Mouse (Mus musculus): ENCODE results near the gene Cbfa2t2.

Gene Cbfa2t2

GRCm38 (mm10) chr2:154436458-154437190 is at the start of gene Cbfa2t2:
Gene Cbfa2t2, plus strand, starts transcription at chr2:154436481.
- DNase-seq (ENCODE audit: low spot score in 2 of 2): peak in 1 of 2 experiments; percentile 27

GRCm38 (mm10) chr2:154390180-154390964 is 45.9 kb upstream of the Cbfa2t2 start:
- no peak for DNase-seq (ENCODE audit: low spot score in 2 of 2)

GRCm38 (mm10) chr2:154394602-154395001 is 41.7 kb upstream of the Cbfa2t2 start:
- no peak for DNase-seq (ENCODE audit: low spot score in 2 of 2)

GRCm38 (mm10) chr2:154396529-154396928 is 39.8 kb upstream of the Cbfa2t2 start:
- no peak for DNase-seq (ENCODE audit: low spot score in 2 of 2)

- DNase-seq (ENCODE audit: low spot score in 2 of 2): no peak
Observed at GRCm38 (mm10) chr2:154398267-154398666, 38.0 kb upstream of the Cbfa2t2 start.

DNA sequence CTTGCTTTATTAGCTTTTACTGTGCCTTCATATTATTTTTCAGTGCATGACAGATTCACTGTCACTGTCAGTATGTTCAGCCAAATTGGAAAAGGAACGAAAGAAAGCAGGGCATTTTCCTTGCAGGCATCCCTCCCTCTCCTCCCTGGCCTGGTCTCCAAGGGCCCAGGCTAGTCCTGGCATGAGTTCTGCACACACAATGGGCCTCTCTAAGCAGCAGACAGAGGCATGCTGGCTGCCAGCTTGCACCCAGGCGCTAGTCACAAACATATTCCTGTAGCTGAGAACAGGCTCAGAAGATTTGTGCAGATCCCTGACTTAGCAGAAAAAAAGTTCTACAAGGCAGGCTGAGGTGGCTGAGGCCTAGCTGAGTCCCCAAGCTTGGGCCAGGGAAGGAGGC is 37.0 kb upstream of the Cbfa2t2 start:
- no peak for DNase-seq (ENCODE audit: low spot score in 2 of 2)

GRCm38 (mm10) chr2:154401976-154402375 is 34.3 kb upstream of the Cbfa2t2 start:
- DNase-seq (ENCODE audit: low spot score in 2 of 2): no peak

DNA sequence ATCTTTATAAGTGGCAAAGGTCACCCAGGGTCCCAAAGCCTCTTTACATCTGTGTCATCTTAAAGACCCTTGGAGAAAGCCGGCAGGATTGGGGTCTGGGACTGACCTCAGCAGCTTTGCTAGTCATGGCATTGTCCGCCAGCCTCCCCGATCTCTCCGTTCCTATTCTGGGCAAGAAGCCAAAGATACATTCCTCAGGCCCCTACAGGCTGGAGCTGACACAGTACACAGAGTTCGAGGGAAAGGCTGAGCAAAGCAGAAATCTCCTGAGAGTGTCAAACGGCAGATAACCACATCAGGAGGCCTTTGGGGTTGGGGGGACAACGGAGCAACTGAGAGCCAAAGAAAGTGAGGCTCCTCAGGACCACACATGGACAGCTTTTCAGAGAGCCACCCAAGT is 33.5 kb upstream of the Cbfa2t2 start:
- DNase-seq (ENCODE audit: low spot score in 2 of 2): no peak

- no peak for DNase-seq (ENCODE audit: low spot score in 2 of 2)
Observed at GRCm38 (mm10) chr2:154405447-154405994, 30.8 kb upstream of the Cbfa2t2 start.

- no peak for DNase-seq (ENCODE audit: low spot score in 2 of 2)
Observed at GRCm38 (mm10) chr2:154407063-154407642, 29.1 kb upstream of the Cbfa2t2 start.

DNA sequence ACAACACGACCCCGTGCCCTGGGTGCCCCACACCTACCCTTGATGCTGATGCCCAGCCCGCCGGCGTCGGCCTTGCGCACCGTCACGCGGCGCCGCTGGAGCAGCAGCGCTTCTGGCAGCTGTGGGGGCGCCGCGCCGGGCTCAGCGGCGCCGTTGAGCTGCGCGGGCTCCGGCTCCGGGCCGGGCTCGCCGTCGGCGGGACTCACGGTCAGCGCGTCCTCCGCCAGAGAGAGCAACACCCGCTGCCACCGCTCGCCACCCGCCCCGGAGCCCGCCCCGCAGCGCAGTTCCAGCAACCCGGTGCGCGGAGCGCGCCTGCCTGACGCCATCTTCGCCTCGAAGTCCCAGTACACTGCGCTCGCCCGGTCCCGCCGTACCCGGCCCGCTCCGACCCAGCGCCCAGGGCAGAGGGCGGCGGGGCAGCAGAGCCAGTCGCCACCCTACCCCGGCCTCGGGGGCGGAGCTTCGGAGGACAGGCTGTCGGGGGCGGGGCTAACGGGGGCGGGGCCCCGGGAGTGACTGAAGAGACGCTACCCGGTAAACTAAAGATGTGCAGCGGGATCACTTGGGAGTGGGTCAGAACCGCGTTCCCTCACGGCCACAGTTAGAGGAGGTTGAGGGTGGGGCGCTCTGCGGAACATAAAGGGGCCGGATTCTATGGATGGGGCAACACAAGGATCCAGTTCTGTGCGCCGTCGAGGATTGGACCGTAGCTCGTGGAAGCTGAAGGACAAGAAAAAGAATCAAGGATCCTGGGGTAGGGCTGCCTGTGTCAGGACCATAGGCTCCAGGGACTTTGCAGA is 28.4 kb upstream of the Cbfa2t2 start, which contains the start of gene Snta1:
Snta1 (minus strand) TSS at position 457 of the 803 bp plus-strand sequence.
- DNase-seq (ENCODE audit: low spot score in 2 of 2): peak; percentile 56 to 61

DNA sequence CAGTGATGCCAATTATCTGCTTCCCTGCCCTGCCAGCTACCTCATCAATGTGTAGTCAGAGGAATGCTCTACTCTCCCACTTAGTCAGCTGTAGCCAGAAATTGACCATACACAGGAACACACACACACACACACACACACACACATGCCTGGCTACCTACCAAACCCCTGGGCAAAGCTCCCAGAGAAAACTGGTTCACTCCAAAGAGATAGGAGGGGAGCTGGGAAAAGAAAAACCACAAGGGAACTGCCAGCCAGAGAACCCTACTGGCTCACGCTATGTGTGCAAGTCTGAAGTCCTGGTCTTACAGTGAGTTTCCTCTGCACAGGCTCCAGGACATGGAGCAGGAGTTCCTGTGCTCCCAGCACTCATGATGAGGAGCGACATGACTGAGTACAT is 25.9 kb upstream of the Cbfa2t2 start:
- DNase-seq (ENCODE audit: low spot score in 2 of 2): no peak

GRCm38 (mm10) chr2:154412018-154412666 is 24.1 kb upstream of the Cbfa2t2 start:
- DNase-seq (ENCODE audit: low spot score in 2 of 2): peak in 1 of 2 experiments; percentile 29

DNA sequence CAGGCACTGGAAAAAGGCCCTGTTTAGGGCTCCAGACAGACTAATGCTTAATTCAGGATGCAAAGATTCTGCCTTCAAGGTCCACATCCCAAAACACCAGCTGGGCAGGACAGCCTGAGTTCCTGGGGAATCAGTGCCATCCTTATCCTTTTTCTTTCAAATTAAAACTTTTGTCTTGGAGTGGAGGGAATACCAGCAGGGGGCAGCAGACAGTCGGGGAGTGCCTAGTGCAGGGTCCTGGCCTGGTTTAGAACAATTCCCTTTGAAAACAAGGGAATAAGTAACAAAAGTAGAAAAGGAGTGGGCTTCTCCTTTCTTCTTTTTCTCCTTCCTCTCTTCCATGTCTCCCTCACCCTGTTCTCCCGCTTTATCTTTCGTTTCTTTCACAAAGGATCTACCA is 19.2 kb upstream of the Cbfa2t2 start:
- DNase-seq (ENCODE audit: low spot score in 2 of 2): peak; percentile 31 to 41

- DNase-seq (ENCODE audit: low spot score in 2 of 2): no peak
Observed at GRCm38 (mm10) chr2:154418001-154418400, 18.3 kb upstream of the Cbfa2t2 start.

DNA sequence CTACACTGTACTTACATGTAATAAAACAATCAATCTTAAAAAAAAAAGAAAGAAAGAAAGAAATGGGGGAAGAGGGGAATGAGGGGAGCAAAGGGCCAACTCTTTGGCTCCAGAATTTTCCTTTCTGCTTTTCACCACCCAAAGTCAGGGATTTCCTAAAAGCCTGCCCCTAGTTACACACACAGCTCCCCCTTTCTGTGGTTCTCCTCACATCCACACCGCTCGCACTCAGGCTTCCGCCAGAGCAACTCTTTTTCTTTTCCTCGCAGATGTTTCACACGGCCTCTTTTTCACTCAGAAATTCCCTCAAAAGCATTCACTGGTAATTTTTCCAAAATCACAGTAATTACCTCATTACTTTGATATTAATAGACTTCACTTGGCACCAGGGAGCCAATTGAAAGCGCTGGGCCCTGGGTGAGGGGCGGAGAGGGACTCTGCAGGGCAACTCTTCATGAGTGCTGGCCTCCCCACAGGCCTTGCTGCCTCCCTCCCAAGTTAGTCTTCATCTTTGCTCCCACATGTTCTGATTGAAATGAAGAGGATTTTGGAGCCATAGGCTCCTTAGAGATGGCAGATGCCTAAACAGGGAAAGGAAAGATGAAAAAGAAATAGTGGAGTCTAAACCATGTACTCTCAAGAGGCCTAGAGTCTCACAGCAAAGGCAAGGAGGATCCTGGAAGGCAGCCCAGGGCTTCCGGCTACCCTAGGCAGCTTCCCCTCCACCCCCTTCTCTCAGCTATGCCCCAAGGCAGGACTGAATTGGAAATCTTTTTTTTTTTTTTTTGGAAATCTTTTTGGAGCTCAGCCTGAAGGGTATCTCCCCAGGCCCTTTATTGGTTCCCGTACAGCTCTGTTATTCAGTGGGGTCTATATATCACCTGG is 16.4 kb upstream of the Cbfa2t2 start:
- no peak for DNase-seq (ENCODE audit: low spot score in 2 of 2)

GRCm38 (mm10) chr2:154420942-154421731 is 15.1 kb upstream of the Cbfa2t2 start:
- no peak for DNase-seq (ENCODE audit: low spot score in 2 of 2)

GRCm38 (mm10) chr2:154422181-154422580 is 14.1 kb upstream of the Cbfa2t2 start:
- no peak for DNase-seq (ENCODE audit: low spot score in 2 of 2)

- no peak for DNase-seq (ENCODE audit: low spot score in 2 of 2)
Observed at GRCm38 (mm10) chr2:154423548-154423947, 12.7 kb upstream of the Cbfa2t2 start.
